Mouse (Mus musculus): ENCODE measurements around the gene Cyth1. TPM values are rescaled to one million over a fixed set of nuclear protein-coding genes. Genes with fewer than 3 reads are reported as not detected.

The Cyth1 gene
- polyA plus RNA-seq, 1 experiment from 2014 or later, result 12.4 TPM

- Histone ChIP-seq H3K4me3 (ENCODE audit: low read length) (no peak overlapping the region), H3K9ac (ENCODE audit: low read depth, low read length) (no peak overlapping the region), H3K4me1 (ENCODE audit: control insufficient read depth, insufficient read depth, low read length) (no peaks in the 10 kb centered on the region; the same call in 1 of the 2 replicates), H3K27ac (ENCODE audit: low read depth, low read length) (no peak overlapping the region), H3K4me2 (replicated peaks; ENCODE audit: low read depth, low read length) (no peak overlapping the region), H3K36me3 (ENCODE audit: control insufficient read depth, insufficient read depth, low read length) (no peaks in the 10 kb centered on the region), H3K27me3 (ENCODE audit: control insufficient read depth, insufficient read depth, low read length) (no peaks in the 10 kb centered on the region), H3K9me3 (ENCODE audit: control insufficient read depth, low read length) (no peaks in the 10 kb centered on the region)
- 71% methylated on average over 9 of the region's 9 CpGs for WGBS
- no peak for ATAC-seq (ENCODE audit: low FRiP score, low TSS enrichment)
Observed at GRCm38 (mm10) chr11:118147877-118148637, 100.3 kb downstream of the Cyth1 start.

- Histone ChIP-seq H3K27ac (ENCODE audit: low read depth, low read length) (no peak overlapping the region), H3K4me2 (replicated peaks; ENCODE audit: low read depth, low read length) (no peak overlapping the region), H3K9me3 (ENCODE audit: control insufficient read depth, low read length) (no peaks in the 10 kb centered on the region), H3K36me3 (ENCODE audit: control insufficient read depth, insufficient read depth, low read length) (no peaks in the 10 kb centered on the region), H3K27me3 (ENCODE audit: control insufficient read depth, insufficient read depth, low read length) (no peaks in the 10 kb centered on the region), H3K9ac (ENCODE audit: low read depth, low read length) (no peak overlapping the region), H3K4me3 (ENCODE audit: low read length) (no peak overlapping the region), H3K4me1 (ENCODE audit: control insufficient read depth, insufficient read depth, low read length) (no peaks in the 10 kb centered on the region; the same call in 1 of the 2 replicates)
- 96% methylated on average over 10 of the region's 10 CpGs for WGBS
- no peak for ATAC-seq (ENCODE audit: low FRiP score, low TSS enrichment)
Observed at GRCm38 (mm10) chr11:118146446-118146845, 101.9 kb downstream of the Cyth1 start.

- no peak for ATAC-seq (ENCODE audit: low FRiP score, low TSS enrichment)
- Histone ChIP-seq H3K4me1 (ENCODE audit: control insufficient read depth, insufficient read depth, low read length) (no peaks in the 10 kb centered on the region; the same call in 1 of the 2 replicates), H3K9ac (ENCODE audit: low read depth, low read length) (peak overlapping the region; percentile 32; the same call in 1 of the 2 replicates), H3K4me3 (ENCODE audit: low read length) (no peak overlapping the region), H3K27me3 (ENCODE audit: control insufficient read depth, insufficient read depth, low read length) (no peaks in the 10 kb centered on the region), H3K27ac (ENCODE audit: low read depth, low read length) (peak overlapping the region; percentile 44; the same call in 1 of the 2 replicates), H3K36me3 (ENCODE audit: control insufficient read depth, insufficient read depth, low read length) (no peaks in the 10 kb centered on the region), H3K4me2 (replicated peaks; ENCODE audit: low read depth, low read length) (no peak overlapping the region; the same call in 1 of the 2 replicates), H3K9me3 (ENCODE audit: control insufficient read depth, low read length) (no peaks in the 10 kb centered on the region)
- WGBS, result 58% methylated on average over 16 of the region's 16 CpGs
Observed at GRCm38 (mm10) chr11:118145771-118146351, 102.5 kb downstream of the Cyth1 start.

- Histone ChIP-seq H3K9ac (ENCODE audit: low read depth, low read length) (no peak overlapping the region), H3K27me3 (ENCODE audit: control insufficient read depth, insufficient read depth, low read length) (no peaks in the 10 kb centered on the region), H3K9me3 (ENCODE audit: control insufficient read depth, low read length) (no peaks in the 10 kb centered on the region), H3K27ac (ENCODE audit: low read depth, low read length) (no peak overlapping the region), H3K4me3 (ENCODE audit: low read length) (no peak overlapping the region), H3K4me1 (ENCODE audit: control insufficient read depth, insufficient read depth, low read length) (no peaks in the 10 kb centered on the region; the same call in 1 of the 2 replicates), H3K36me3 (ENCODE audit: control insufficient read depth, insufficient read depth, low read length) (no peaks in the 10 kb centered on the region), H3K4me2 (replicated peaks; ENCODE audit: low read depth, low read length) (no peak overlapping the region)
- no peak for ATAC-seq (ENCODE audit: low FRiP score, low TSS enrichment)
- WGBS, result 98% methylated on average over 4 of the region's 4 CpGs
Observed at GRCm38 (mm10) chr11:118145092-118145491, 103.3 kb downstream of the Cyth1 start.

- peaks cover 3% of the 10 kb centered on the region; the same call in 1 of the 2 replicates for H3K9me3 ChIP-seq (ENCODE audit: control insufficient read depth, low read length)
- H3K4me3 ChIP-seq (ENCODE audit: low read length), result no peak overlapping the region
- H3K4me1 ChIP-seq (ENCODE audit: control insufficient read depth, insufficient read depth, low read length), result no peaks in the 10 kb centered on the region
- H3K36me3 ChIP-seq (ENCODE audit: control insufficient read depth, insufficient read depth, low read length), result no peaks in the 10 kb centered on the region
- H3K9ac ChIP-seq (ENCODE audit: low read depth, low read length), result no peak overlapping the region
- H3K27me3 ChIP-seq (ENCODE audit: control insufficient read depth, insufficient read depth, low read length), result no peaks in the 10 kb centered on the region
- no peak for ATAC-seq (ENCODE audit: low FRiP score, low TSS enrichment)
- WGBS, result 82% methylated on average over 4 of the region's 4 CpGs
- H3K27ac ChIP-seq (ENCODE audit: low read depth, low read length), result no peak overlapping the region
- H3K4me2 ChIP-seq (replicated peaks; ENCODE audit: low read depth, low read length), result no peak overlapping the region
Observed at GRCm38 (mm10) chr11:118143731-118144130, 104.7 kb downstream of the Cyth1 start.

GRCm38 (mm10) chr11:118142547-118143165 lies 105.7 kb downstream of the Cyth1 start:
- Histone ChIP-seq H3K4me2 (replicated peaks; ENCODE audit: low read depth, low read length) (no peak overlapping the region), H3K9me3 (ENCODE audit: control insufficient read depth, low read length) (peaks cover 4% of the 10 kb centered on the region; the same call in 1 of the 2 replicates), H3K27ac (ENCODE audit: low read depth, low read length) (no peak overlapping the region), H3K9ac (ENCODE audit: low read depth, low read length) (no peak overlapping the region), H3K27me3 (ENCODE audit: control insufficient read depth, insufficient read depth, low read length) (no peaks in the 10 kb centered on the region), H3K4me3 (ENCODE audit: low read length) (no peak overlapping the region), H3K36me3 (ENCODE audit: control insufficient read depth, insufficient read depth, low read length) (no peaks in the 10 kb centered on the region), H3K4me1 (ENCODE audit: control insufficient read depth, insufficient read depth, low read length) (no peaks in the 10 kb centered on the region)
- 34% methylated on average over 7 of the region's 7 CpGs for WGBS
- ATAC-seq (ENCODE audit: low FRiP score, low TSS enrichment), result 0 out of 2 replicates have a peak, but pooled peaks have one; percentile 16

- no peak for ATAC-seq (ENCODE audit: low FRiP score, low TSS enrichment)
- Histone ChIP-seq H3K4me1 (ENCODE audit: control insufficient read depth, insufficient read depth, low read length) (peaks cover 4% of the 10 kb centered on the region; the same call in 1 of the 2 replicates), H3K27me3 (ENCODE audit: control insufficient read depth, insufficient read depth, low read length) (no peaks in the 10 kb centered on the region), H3K36me3 (ENCODE audit: control insufficient read depth, insufficient read depth, low read length) (no peaks in the 10 kb centered on the region), H3K4me2 (replicated peaks; ENCODE audit: low read depth, low read length) (no peak overlapping the region), H3K4me3 (ENCODE audit: low read length) (no peak overlapping the region), H3K9ac (ENCODE audit: low read depth, low read length) (no peak overlapping the region), H3K9me3 (ENCODE audit: control insufficient read depth, low read length) (peaks cover 4% of the 10 kb centered on the region; the same call in 1 of the 2 replicates), H3K27ac (ENCODE audit: low read depth, low read length) (no peak overlapping the region)
- 77% methylated on average over 10 of the region's 10 CpGs for WGBS
Observed at GRCm38 (mm10) chr11:118140771-118141565, 107.4 kb downstream of the Cyth1 start.

GRCm38 (mm10) chr11:118138347-118138746 lies 110.0 kb downstream of the Cyth1 start:
- H3K4me1 ChIP-seq (ENCODE audit: control insufficient read depth, insufficient read depth, low read length), result peaks cover 10% of the 10 kb centered on the region; the same call in 1 of the 2 replicates
- peaks cover 4% of the 10 kb centered on the region; the same call in 1 of the 2 replicates for H3K9me3 ChIP-seq (ENCODE audit: control insufficient read depth, low read length)
- no peak overlapping the region for H3K9ac ChIP-seq (ENCODE audit: low read depth, low read length)
- 99% methylated on average over 6 of the region's 6 CpGs for WGBS
- no peaks in the 10 kb centered on the region for H3K27me3 ChIP-seq (ENCODE audit: control insufficient read depth, insufficient read depth, low read length)
- no peak for ATAC-seq (ENCODE audit: low FRiP score, low TSS enrichment)
- no peaks in the 10 kb centered on the region for H3K36me3 ChIP-seq (ENCODE audit: control insufficient read depth, insufficient read depth, low read length)
- H3K27ac ChIP-seq (ENCODE audit: low read depth, low read length), result no peak overlapping the region
- no peak overlapping the region for H3K4me3 ChIP-seq (ENCODE audit: low read length)
- no peak overlapping the region for H3K4me2 ChIP-seq (replicated peaks; ENCODE audit: low read depth, low read length)
